Mouse (Mus musculus): ENCODE results near the gene Ccdc167. TPM values are rescaled to one million over a fixed set of nuclear protein-coding genes. Genes with fewer than 3 reads are reported as not detected.

The Ccdc167 gene
- polyA plus RNA-seq, 1 experiment from 2014 or later: 6.6 TPM

- no peak overlapping the region for H3K27ac ChIP-seq (ENCODE audit: low read depth, low read length)
- no peak overlapping the region for H3K9ac ChIP-seq (ENCODE audit: low read depth, low read length)
- H3K36me3 ChIP-seq (ENCODE audit: control insufficient read depth, insufficient read depth): peaks cover 85% of the 10 kb centered on the region
- H3K4me1 ChIP-seq (replicated peaks; ENCODE audit: control insufficient read depth, insufficient read depth, low read length): no peaks in the 10 kb centered on the region
- no peaks in the 10 kb centered on the region for H3K9me3 ChIP-seq (ENCODE audit: control insufficient read depth)
- no peak for ATAC-seq
- H3K4me2 ChIP-seq (replicated peaks; ENCODE audit: low read depth): no peak overlapping the region
- no peak for TF ChIP-seq CTCF (IDR thresholded peaks at IDR 0.05; ENCODE audit: low read depth)
- WGBS: 82% methylated on average over 4 of the region's 4 CpGs
- no peaks in the 10 kb centered on the region for H3K27me3 ChIP-seq (replicated peaks; ENCODE audit: control insufficient read depth, insufficient read depth, low read length)
- no peak overlapping the region for H3K4me3 ChIP-seq (ENCODE audit: low read depth, low read length)
These were observed 79.5 kb downstream of the Ccdc167 start for GRCm38 (mm10) chr17:29637377-29637776.

Other genes starting within 250 kb of the Ccdc167 start
- gene Pim1, start 226.3 kb downstream of the Ccdc167 start, polyA plus RNA-seq (2015; fragmentation: Nextera tagmentation; extraction: Ambion mirVana): 16.8 and 18.9 TPM in 2 replicates
- not detected in 2 replicates for gene Gm17657, start 167.4 kb downstream of the Ccdc167 start, polyA plus RNA-seq (2015; fragmentation: Nextera tagmentation; extraction: Ambion mirVana)
- gene Tbc1d22b, start 167.3 kb downstream of the Ccdc167 start, polyA plus RNA-seq (2015; fragmentation: Nextera tagmentation; extraction: Ambion mirVana): 8.6 TPM in 2 replicates
- gene Tmem217, start 164.7 kb downstream of the Ccdc167 start, polyA plus RNA-seq (2015; fragmentation: Nextera tagmentation; extraction: Ambion mirVana): 0.16 TPM in 1 of 2 replicates, not detected in the other
- gene Rnf8, start 102.3 kb downstream of the Ccdc167 start, polyA plus RNA-seq (2015; fragmentation: Nextera tagmentation; extraction: Ambion mirVana): 26.7 and 29.1 TPM in 2 replicates
- 0.81 and 0.82 TPM in 2 replicates for gene Gm28043, start 102.2 kb downstream of the Ccdc167 start, polyA plus RNA-seq (2015; fragmentation: Nextera tagmentation; extraction: Ambion mirVana)
- 68.9 and 70.4 TPM in 2 replicates for gene Cmtr1, start 56.4 kb downstream of the Ccdc167 start, polyA plus RNA-seq (2015; fragmentation: Nextera tagmentation; extraction: Ambion mirVana)